Mouse (Mus musculus) gastrocnemius, postnatal 10 days (tissue): ENCODE results near the gene Snrnp200. TPM values are rescaled to one million over a fixed set of nuclear protein-coding genes. Genes with fewer than 3 reads are reported as not detected.
"Not testable (repeated sequence)": the region's sequence is repeated elsewhere in the genome, so short reads cannot be mapped to it uniquely, and the experiment has no call there.

Experiments used
- DNase-seq: peaks from one replicate; pipeline ENCODE4 v3.0.0; 2021; ENCODE audit warnings: mixed read lengths
- total RNA-seq, 2 experiments: library from RNA; stranded (reverse); gene quantifications; 2 replicates each; pipeline ENCODE4 v1.2.3; 2021

The Snrnp200 gene
- total RNA-seq, 2 experiments from 2014 or later, result 44.2 to 47.0 TPM

DNA sequence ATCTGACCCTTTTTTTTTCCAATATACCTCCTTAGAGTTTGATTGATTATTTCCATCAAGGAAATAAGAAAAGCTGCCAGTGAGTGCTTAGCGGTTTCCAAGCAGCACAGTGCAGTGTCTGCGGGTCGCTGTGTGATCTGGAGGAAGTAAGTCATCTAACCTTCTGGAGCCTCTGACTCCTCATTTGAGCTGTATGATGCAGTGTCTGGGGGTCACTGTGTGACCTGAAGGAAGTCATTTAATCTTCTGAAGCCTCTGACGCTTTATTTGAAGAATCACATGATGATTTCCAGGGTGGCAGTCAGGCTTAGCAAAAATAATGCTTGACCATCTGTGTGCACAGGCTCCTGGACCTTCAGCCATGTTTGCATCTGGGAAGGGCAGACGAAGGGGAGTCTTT is 44.6 kb downstream of the Snrnp200 start:
- DNase-seq, result no peak

DNA sequence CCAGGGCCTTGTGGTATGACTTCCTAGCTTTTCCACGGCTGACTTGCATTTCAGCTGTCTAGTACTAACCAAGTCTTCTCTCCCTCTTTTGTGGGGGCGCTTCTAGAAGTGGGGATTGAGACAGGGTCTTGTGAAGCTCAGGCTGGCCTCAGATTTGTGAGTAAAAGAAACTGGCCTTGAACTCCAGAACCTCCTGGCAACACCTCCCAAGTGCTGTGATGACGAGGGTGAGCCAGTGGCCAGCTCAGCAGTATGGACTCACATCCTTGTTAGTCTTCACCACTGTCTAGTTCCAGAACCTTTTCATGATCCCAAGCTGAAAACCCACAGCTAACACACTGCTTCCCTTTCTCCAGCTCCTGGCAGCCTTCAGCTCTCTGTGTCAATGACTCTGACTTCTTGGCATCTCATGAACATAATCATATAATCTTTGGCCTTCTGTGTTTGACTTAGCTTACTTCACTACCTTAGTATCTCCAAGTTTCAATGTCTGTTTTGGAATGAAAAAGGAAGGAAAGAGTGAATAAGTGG is 46.5 kb downstream of the Snrnp200 start:
- DNase-seq, result no peak

DNA sequence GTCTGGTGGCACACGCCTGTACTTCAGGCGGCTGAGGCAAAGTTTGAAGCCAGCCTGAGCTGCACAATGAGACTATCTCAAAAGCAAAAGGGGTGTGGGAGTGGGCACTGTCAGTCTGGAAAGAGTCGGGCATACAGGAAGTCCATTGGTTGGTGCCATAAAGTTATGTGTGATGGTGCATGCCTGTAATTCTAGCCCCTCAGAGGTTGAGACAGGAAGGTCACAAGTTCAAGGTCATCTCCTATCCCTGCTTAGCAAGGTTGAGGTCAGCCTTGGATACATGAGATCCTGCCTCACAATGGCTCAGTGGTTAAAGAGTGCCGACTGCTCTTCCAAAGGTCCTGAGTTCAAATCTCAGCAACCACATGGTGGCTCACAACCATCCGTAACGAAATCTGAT is 47.1 kb downstream of the Snrnp200 start:
- DNase-seq, result no peak

DNA sequence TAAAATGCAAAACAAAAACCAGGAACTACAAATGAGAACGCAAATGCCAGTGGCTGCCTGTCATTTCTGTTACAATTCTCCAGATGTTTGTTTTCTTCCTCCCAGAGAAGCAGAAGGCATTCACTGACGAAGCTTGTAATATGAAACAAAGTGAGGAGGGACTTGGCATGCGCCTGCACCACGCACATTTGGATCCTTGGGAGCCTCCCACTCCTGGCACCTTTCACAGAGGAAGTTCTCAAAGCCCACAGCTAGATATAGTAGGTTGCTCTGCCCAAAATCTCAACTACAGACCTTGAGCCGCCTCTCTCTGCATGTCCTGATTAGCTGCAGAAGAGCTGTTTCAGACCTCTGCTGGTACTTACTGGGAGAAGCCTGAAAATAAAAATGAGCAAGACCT is 51.2 kb downstream of the Snrnp200 start:
- no peak for DNase-seq

GRCm38 (mm10) chr2:127262480-127262879 is 54.3 kb downstream of the Snrnp200 start:
- DNase-seq, result no peak

GRCm38 (mm10) chr2:127267854-127268253 is 59.7 kb downstream of the Snrnp200 start:
- no peak for DNase-seq

DNA sequence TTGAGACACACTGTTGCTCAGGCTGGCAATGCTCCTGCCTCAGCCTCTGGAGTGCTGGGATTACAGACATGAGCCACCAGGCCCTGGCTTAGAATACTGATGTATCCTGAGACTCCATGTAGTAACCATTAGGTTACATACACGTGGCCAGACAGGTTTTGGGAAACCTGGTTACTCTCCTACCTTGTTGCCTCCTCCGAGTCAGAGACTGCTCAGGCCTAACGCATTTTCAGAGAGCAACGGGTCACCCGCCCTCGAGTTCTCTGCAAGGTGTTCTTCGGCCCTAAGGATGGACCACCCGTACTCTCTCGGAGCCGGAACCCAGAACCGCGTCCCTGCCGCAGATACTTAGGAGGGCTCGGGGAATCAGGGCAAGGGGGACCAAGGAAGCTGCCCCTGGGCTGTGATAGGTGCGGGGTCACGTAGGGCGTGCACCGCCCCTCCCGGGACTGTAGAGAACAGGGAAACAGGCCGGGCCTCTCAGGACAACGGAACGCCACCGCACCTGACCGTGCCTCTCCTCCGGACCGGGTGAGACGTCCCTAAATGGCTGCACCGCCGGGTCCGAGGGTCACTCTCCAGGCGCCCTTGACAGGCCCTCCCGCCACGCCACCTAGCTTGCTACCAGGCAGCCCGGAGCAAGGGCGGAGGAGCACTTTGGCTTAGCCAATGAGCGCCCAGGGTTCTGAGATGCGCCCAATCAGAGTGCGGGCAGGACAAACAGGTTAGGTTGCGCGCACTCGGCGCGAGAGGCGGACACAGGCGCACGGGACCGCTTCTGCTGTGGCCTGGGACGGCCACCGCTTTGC is 61.5 kb downstream of the Snrnp200 start, which contains the start of gene Stard7:
TSS of gene Stard7 (plus strand) at position 728 of the 809 bp plus-strand sequence.
- DNase-seq, result peak; percentile 91

GRCm38 (mm10) chr2:127270300-127271041 is 62.3 kb downstream of the Snrnp200 start:
- peak; percentile 87 for DNase-seq

DNA sequence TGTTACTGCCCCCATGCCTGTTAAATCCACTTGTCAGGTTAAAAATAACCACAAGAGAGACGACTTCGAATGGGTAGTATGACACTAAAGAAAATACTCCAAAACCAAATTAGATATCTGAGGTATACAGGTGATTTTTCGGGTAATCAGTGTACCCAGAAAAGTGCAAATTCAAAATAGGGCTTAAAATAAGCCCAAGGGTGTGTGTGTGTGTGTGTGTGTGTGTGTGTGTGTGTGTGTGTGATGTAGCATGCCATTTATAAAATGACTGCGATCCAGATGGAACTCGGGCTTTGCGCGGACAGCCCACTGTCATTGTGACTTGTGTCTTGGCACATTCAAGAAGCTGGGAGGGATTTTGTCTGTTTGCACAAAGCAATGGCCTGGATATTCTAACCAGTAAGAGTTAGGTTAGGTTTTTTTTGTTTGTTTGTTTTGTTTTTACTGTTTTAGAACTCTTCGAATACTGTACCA is 62.9 kb downstream of the Snrnp200 start:
- no peak for DNase-seq

GRCm38 (mm10) chr2:127272049-127272448 is 63.9 kb downstream of the Snrnp200 start:
- DNase-seq, result not testable (repeated sequence)

- DNase-seq, result no peak
These were observed 64.6 kb downstream of the Snrnp200 start for GRCm38 (mm10) chr2:127272806-127273205.

- peak; percentile 18 for DNase-seq
These were observed 66.4 kb downstream of the Snrnp200 start for GRCm38 (mm10) chr2:127274590-127274989.

GRCm38 (mm10) chr2:127275551-127276320 is 67.5 kb downstream of the Snrnp200 start:
- no peak for DNase-seq

GRCm38 (mm10) chr2:127278162-127278561 is 70.0 kb downstream of the Snrnp200 start:
- DNase-seq, result no peak

Other genes starting within 250 kb of the Snrnp200 start
- 10 to 100 TPM in 1 of 2 experiments, 1 to 10 TPM in 1; 9.8 to 11.8 TPM for gene Ap4e1, start 199.7 kb upstream of the Snrnp200 start, total RNA-seq
- 10 to 100 TPM; 15.5 to 16.4 TPM for gene Blvra, start 137.7 kb upstream of the Snrnp200 start, total RNA-seq
- gene Ncaph, start 74.4 kb upstream of the Snrnp200 start, total RNA-seq, result 10 to 100 TPM in 1 of 2 experiments, 1 to 10 TPM in 1; 9.0 to 12.5 TPM
- gene Itpripl1, start 64.9 kb upstream of the Snrnp200 start, total RNA-seq, result 1 to 10 TPM; 6.7 to 8.0 TPM
- under 1 TPM; 0.52 to 0.93 TPM for gene 1810024B03Rik, start 106 bp upstream of the Snrnp200 start, total RNA-seq
- gene Ciao1, start 39.4 kb downstream of the Snrnp200 start, total RNA-seq, result 10 to 100 TPM; 43.2 to 49.9 TPM
- 10 to 100 TPM; 39.0 to 41.8 TPM for gene Tmem127, start 39.5 kb downstream of the Snrnp200 start, total RNA-seq
- 100 to 1,000 TPM in 1 of 2 experiments, 10 to 100 TPM in 1; 98.8 to 104 TPM for gene Stard7, start 61.8 kb downstream of the Snrnp200 start, total RNA-seq
- gene Dusp2, start 127.8 kb downstream of the Snrnp200 start, total RNA-seq, result 1 to 10 TPM; 2.6 TPM
- gene Astl, start 130.3 kb downstream of the Snrnp200 start, total RNA-seq, result under 1 TPM in 1 of 2 experiments, not detected in 1; 0.16 TPM
- gene Adra2b, start 154.8 kb downstream of the Snrnp200 start, total RNA-seq, result 1 to 10 TPM; 1.4 to 1.8 TPM
- gene Gpat2, start 216.8 kb downstream of the Snrnp200 start, total RNA-seq, result under 1 TPM; 0.09 TPM
- 10 to 100 TPM; 10.1 to 12.4 TPM for gene Fahd2a, start 236.2 kb downstream of the Snrnp200 start, total RNA-seq